Mouse (Mus musculus) inflammation-experienced regulatory T-cells, adult 6 months (primary cell): ENCODE results near the gene Fes. TPM values are rescaled to one million over a fixed set of nuclear protein-coding genes. Genes with fewer than 3 reads are reported as not detected.
A peak's percentile ranks its signal among the peaks of the same experiment; 100 is the strongest.

ENCODE experiments used
- ATAC-seq: one replicate; pipeline ENCODE4 v1.8.0; 2017
- polyA plus RNA-seq, 3 experiments: library from polyadenylated mRNA; unstranded; fragments of 100-300 nt; shearing (Covaris generic); gene quantifications; one replicate each; pipeline ENCODE4 v1.2.1; 2017

Gene Fes
- polyA plus RNA-seq, 3 experiments from 2014 or later: 0.54 to 5.8 (median 2.4) TPM

GRCm38 (mm10) chr7:80374280-80374679 lies 13.5 kb downstream of the Fes start:
- no peak for ATAC-seq

GRCm38 (mm10) chr7:80373850-80374249 lies 13.9 kb downstream of the Fes start:
- no peak for ATAC-seq

- no peak for ATAC-seq
These were observed 14.4 kb downstream of the Fes start for GRCm38 (mm10) chr7:80373352-80373751.

- no peak for ATAC-seq
These were observed 15.1 kb downstream of the Fes start for GRCm38 (mm10) chr7:80372667-80373066.

GRCm38 (mm10) chr7:80372166-80372565 lies 15.6 kb downstream of the Fes start:
- no peak for ATAC-seq

- peak; percentile 19 for ATAC-seq
These were observed 16.6 kb downstream of the Fes start, which contains the start of gene Man2a2 for GRCm38 (mm10) chr7:80371041-80371751. TSS of gene Man2a2 (minus strand) at chr7:80371375.

GRCm38 (mm10) chr7:80370649-80371040 lies 17.1 kb downstream of the Fes start:
- ATAC-seq: peak; percentile 75

GRCm38 (mm10) chr7:80369967-80370431 lies 17.7 kb downstream of the Fes start:
- ATAC-seq: peak; percentile 19

- ATAC-seq: peak; percentile 9
These were observed 18.3 kb downstream of the Fes start for GRCm38 (mm10) chr7:80369461-80369860.

GRCm38 (mm10) chr7:80368635-80369421 lies 18.9 kb downstream of the Fes start:
- peak; percentile 48 for ATAC-seq

- no peak for ATAC-seq
These were observed 19.7 kb downstream of the Fes start for GRCm38 (mm10) chr7:80368009-80368408.

- ATAC-seq: no peak
These were observed 20.5 kb downstream of the Fes start for GRCm38 (mm10) chr7:80367232-80367631.

- no peak for ATAC-seq
These were observed 22.0 kb downstream of the Fes start for GRCm38 (mm10) chr7:80365759-80366158.

GRCm38 (mm10) chr7:80360435-80360834 lies 27.3 kb downstream of the Fes start:
- ATAC-seq: no peak

- no peak for ATAC-seq
These were observed 29.7 kb downstream of the Fes start for GRCm38 (mm10) chr7:80358039-80358438.

GRCm38 (mm10) chr7:80357156-80357555 lies 30.6 kb downstream of the Fes start:
- ATAC-seq: no peak

- ATAC-seq: no peak
These were observed 31.4 kb downstream of the Fes start for GRCm38 (mm10) chr7:80356351-80356750.

GRCm38 (mm10) chr7:80352920-80353319 lies 34.8 kb downstream of the Fes start:
- no peak for ATAC-seq

GRCm38 (mm10) chr7:80350808-80351207 lies 36.9 kb downstream of the Fes start:
- ATAC-seq: no peak

GRCm38 (mm10) chr7:80347670-80348586 lies 39.8 kb downstream of the Fes start:
- ATAC-seq: no peak

- ATAC-seq: no peak
These were observed 40.9 kb downstream of the Fes start for GRCm38 (mm10) chr7:80346830-80347229.

GRCm38 (mm10) chr7:80346173-80346572 lies 41.6 kb downstream of the Fes start:
- no peak for ATAC-seq
